Mouse (Mus musculus) T-helper 1 cell (primary cell): ENCODE results near the gene Memo1.

Experiments used
- in situ Hi-C: fragments of 300-600 bp; cut with MboI, MseI; formaldehyde crosslinking; loops from one replicate; pipeline ENCODE4 v1.15.1; 2025; ENCODE audit warnings: high pct_unique_total_duplicates

Memo1 gene

DNA sequence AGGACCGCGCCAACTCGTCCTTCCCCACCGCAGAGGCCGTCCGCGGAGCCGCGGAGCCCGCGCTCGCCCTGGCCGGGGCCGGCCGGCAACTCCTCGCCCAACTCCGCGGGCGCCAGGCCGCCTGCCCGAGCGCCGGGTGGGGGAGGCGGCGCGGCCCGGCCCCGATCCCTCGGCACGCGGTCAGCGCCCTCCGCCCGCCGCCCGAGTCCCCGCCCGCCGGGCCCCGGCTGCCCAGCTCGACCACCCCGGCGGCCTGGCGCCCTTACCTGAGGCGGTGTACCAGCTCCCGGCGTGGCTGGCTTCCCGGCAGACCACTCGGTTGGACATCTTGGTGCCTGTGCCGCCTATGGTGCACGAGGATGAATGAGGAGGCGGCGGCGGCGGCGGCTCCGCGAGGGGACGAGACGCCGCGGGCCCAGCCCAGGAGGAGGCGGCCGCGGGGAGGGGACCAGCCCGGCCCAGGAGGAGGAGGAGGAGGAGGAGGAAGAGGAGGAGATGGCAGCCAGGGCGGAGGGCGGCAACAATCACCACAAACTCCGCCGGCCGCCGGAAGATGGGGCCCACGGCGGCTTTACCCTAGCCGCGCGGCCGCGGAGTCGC, 795 bp downstream of the Memo1 start:
- in situ Hi-C loops, result no loop called here

DNA sequence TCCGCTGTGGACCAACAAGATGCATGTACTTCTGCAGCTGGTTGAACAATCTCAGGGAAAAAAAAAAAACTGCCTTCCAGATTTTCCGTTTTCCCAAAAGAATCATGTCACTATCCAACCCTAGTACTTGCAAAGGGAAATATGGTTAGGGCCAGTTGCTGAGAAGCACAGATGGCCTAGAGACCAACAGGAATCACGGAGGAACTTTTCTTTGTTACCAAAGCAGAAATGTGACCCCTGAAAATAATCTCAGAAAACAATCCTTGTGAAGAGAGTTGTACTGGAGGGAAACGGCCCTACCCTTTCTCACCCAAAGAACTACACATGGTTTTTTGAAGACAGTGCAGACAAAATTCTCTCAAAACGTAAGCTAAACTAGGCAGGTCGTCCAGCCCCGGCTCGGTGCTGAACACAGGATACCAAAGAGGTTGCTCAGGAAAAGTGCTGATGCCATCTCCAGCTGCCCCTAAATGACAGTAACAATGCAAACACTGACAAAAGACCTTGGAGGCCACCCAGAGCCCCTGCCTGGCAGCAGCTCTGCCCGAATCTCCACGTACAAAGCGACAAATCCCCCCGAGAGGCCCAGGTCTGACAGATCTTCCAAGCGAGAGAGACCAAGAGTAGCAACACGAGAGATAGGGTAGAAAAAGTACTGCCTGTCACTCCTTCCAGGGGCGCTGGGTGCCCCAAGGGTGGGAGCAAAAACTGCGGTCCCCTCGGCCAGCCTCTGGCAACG, 1.5 kb downstream of the Memo1 start:
- in situ Hi-C loops, result no loop called here

DNA sequence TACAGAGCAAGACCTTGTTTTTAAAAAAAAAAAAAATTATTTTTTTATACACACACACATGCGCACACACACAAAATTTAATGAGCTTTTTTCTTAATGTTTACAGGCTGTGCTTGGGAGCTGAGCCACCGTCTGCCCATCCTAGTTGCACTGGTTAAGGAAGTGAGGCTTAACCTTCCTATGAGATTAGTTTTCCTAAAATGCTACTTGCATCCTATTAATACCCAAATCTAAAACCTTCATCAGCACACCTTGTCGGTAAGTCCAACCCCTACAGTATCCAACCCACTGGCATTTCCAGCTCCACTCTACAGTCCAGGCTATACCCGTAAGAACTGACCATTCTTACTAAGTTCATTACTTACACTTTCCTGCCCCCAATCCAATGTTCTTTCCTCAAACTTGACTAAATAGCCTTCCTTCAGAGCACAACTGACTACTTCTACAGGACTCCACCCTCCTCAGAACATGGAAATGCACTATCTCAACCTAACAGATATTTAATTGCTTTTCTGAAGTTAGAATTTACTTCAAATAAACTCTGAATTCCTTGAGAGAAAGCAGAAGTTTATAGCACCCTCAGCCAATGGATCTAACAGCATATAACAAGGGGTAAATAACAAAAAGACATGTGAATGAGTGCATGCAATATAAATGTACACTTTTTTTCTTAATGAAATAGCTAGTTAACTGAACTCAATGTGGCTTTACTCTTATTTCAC, 3.5 kb downstream of the Memo1 start:
- in situ Hi-C loops, result no loop called here

DNA sequence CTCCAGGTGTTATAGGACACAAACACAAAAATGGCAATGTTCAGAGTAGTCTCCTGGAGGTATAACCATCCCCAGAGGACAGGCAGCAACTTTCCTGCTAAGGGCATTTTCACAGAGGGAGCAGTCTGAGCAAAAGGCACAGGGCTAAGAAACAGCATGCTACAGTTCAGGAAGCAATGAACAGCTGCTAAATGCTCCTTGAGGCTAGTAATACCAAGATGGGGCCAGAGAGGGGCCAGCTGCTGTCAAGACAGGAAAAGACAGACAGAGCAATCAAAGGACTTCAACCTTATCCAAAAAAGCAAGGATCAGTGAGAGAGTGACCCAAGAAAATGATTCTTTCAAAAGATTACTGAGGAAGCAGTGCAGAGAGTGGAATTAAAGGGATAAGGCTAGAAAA, 4.5 kb downstream of the Memo1 start:
- in situ Hi-C loops, result no loop called here

DNA sequence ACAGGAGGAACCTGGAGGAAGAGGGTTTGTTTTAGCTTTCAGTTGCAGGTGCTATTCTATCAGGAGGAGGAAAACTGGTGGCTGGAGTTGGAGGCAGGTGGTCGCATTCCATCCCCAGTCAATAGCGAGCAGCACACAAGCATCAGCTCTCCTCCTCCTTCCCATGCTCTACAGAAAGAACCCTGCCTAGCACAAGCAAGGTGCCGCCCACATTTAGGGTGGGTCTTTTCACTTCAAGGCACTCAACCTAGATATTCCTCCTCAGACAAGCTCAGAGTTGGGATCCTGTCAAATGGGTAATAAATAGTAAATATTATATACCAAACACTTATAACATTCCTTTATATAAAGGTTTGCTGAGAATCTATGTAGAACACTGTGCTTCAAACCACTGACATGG, 5.1 kb downstream of the Memo1 start:
- in situ Hi-C loops, result no loop called here

DNA sequence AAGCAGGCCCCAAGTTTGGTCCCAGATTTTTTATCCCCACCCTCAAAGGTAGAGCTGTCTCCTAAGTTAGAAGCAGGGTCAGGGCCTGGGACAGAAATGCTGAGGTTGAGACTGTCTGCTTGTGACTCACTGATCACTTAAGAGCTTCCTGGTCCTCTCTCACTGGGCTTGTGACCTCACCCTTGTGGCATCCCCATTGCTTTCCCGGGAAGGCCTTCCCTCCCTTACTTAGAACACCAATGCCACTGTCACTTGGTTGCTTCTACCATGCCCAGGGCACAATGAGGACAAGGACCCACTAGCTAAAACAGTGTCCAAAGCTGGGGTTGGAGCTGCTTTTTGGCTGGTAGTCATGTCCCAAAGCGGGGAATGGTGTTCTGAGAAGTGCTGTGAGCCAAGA, 6.7 kb downstream of the Memo1 start:
- in situ Hi-C loops, result no loop called here

DNA sequence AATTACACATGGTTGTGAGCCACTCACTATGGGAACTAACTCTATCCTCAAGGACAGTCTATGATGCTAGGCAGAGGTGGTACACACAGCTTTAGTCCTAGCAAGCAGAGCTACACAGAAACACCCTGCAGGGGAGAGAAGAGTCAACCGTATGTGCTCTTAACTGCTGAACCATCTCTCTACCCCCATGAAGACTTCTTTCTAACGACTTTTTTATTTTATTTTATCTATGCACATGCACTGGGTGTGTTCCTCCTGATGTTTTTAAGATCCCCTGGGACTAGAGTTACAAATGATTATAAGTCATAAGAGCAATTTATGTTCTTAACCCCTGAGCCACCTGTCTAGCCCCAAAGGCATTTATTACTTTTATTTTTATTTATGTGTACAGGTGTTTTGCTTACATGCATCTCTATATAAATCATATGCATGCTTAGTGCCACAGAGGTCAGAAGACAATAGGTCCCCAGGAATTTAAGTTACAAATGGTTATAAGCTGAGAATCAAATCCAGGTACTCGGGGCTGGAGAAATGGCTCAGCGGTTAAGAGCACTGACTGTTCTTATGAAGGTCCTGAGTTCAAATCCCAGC, 9.1 kb downstream of the Memo1 start:
- in situ Hi-C loops, result no loop called here

DNA sequence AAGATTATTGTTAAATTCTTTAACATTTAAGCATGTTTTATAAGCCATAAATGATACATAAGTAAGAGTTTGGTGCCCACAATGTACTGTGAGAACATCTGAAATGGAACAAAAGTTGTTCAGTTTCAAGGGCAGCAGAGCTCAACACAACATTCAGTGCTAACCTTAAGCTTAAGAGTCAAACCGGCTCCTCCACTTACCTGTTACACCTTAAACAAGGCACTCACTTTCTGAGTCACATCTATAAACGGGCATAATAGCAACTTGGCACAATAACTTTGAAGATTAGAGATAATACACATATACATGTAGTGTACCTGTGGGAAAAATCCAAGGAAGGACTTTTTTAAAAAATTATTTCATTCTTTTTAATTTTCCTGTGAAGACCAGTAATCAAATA, 9.6 kb downstream of the Memo1 start:
- in situ Hi-C loops, result no loop called here

DNA sequence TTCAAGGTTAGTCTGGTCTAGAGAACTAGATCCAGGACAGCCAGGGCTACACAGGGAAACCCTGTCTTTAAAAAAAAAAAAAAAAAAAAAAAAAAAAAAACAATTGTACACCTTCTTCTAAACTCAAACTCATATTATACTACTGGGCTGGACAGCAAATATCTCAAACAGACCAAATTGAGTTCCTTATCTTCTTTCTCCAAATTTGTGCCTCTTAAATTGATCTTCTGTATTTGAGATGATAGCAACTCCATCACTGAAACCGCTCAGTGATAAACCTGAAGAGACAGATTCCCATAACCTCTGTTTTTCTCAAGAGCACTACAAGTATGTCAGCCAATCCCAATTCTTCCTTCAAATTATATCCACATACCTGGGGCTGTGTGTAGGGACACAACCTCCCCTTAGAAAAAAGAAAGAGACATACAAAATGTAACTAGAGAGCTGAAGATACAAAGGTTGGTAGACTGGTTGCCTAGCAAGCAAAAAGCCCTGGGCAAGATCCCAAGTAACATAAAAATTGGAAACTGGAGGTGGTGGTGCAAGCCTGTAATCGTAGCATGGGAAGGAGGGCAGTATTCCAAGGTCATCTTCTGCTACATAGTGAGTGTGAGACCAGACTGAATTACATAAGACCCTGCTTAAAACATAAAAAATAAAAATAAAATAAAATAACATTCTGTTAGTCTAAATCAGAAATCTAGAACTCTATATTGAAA, 10.8 kb downstream of the Memo1 start:
- in situ Hi-C loops, result no loop called here

DNA sequence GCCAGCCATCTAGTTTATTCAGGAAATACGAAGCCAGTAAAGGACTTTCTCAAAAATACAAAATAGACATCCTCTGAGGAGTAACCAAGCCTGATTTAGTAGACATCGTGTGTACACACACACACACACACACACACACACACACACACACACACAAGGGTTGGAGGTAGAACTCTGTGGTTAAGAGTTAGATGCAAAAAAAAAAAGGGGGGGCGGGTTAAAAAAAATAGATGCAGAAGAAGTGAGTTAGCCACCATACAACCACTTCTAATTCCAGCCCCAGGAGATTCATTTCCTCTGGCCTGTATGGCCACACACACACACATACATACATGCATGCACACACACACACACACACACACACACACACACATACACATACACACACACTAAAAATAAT, 13.3 kb downstream of the Memo1 start:
- in situ Hi-C loops, result no loop called here

DNA sequence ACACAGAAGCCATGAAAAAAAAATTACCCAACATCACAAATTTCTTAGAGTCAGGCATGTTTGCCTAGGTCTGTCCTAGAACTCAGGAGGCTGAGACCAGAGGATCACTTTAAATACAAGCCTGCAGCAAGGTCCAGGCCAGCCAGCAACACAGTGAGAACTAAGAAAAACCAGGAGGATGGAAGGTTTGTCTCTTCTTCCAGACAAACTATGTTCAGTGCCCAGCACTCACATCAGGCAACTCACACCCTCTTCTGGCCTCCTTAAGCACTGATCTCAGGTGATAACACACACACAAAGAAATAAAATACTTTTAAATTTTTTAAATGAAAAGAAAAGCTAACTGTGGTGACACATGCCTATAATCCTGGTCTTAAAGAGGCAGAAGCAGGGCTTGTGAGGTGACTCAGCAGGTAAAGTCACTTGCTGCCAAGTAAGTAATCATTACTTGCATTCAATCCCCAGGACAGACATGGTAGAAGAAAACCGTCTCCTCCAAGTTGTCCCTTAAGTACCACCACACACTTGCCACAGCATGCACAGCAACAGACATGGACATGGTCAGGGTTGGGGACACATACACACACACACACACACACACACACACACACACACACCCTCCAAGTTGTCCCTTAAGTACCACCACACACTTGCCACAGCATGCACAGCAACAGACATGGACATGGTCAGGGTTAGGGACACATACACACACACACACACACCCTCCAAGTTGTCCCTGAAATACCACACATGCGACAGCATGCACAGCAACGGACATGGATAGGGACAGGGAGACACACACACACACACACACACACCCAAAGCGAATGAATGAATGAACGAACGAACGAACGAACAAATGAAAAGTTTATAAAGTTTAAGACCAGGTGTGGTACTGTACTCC, 16.1 kb downstream of the Memo1 start:
- in situ Hi-C loops, result no loop called here

DNA sequence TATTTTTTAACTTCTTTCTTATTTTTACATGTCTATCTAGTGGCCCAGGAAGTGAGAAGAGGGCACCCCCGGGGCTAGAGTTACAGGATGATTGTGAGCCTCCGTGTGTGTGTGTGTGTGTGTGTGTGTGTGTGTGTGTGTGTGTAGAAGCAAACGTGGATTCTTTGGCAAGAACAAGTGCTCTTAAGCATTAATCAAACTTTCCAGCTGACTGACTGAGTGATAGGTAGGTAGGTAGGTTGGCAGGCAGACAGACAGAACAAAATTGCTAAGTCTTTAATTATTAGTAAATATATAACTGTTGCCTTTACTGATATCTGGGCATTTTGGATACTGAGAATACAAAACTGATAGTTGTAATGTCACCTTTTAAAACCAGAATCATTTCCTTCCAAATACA, 20.9 kb downstream of the Memo1 start:
- in situ Hi-C loops, result no loop called here

DNA sequence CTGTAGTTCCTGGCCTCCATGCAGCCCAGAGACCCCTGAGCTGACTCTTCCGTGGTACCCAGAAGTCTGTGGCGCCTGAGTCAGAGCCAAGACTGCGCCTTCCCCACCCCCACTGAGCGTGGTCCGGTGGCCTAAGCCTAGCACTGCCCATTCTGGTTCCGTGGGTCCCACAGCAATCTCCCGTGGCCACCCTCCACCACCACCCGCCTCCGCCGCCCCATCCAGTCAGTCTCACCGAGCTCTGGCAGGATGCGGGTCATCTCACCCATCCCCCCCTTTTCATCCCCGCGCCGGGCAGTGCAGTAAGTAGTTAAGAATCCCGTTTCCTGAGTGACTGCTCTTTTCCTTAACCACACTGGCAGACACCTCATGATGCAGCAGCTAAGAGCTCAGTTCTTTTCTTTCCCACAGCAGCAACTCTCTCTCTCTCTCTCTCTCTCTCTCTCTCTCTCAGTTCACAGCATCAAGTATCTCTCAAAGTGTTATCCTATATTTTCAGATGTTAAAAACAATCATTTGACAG, 22.6 kb downstream of the Memo1 start:
- in situ Hi-C loops, result no loop called here

DNA sequence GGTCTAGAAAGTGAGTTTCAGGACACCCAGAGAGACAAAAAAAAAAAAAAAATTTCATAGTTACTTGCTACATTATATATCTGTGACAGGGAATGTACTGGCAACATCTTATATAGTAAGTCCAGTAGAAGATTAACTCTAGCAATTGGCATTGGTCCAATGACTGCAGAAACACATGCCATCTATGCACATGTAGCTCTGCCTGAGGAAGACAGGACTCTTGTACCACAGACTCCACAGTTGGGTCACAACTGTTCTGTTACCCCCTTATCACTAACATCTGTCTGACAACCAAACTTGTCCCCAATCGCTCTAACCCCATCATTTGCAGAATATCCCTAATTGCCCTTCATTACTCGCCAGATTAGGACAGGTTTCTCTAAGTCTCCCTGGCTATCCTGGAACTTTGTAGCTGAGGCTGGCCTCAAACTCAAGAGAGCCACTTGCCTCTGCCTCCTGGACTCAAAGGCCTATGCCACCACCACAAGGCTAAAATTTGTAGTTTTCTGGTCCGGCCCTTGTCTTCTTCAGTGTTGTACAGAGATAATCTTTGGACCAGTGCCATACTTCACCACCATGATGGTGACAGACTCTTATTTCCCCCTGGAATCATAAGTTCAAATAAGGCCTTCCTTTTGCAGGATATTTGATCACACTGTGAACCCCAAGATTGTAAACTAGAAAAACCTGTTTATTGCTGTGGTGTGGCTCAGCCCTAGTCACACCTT, 23.6 kb downstream of the Memo1 start:
- in situ Hi-C loops, result no loop called here

DNA sequence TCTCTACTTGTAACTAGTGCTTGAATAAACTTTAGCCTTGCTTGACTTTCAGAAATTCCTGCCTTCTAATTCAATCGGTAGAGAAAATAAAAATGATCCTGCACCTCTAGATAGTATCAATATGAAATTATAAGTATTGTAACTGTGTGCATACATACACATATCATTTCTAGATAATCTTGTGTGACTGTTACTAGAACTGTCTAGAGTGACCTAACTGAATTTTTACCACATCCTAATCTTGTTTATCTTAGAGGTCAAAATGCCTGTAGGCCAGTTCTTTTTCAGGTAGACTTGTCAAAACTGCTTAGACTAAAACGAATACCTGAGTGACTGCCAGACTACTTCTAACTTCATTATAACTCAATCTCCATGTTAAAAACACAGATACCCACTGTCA, 25.1 kb downstream of the Memo1 start:
- in situ Hi-C loops, result no loop called here

DNA sequence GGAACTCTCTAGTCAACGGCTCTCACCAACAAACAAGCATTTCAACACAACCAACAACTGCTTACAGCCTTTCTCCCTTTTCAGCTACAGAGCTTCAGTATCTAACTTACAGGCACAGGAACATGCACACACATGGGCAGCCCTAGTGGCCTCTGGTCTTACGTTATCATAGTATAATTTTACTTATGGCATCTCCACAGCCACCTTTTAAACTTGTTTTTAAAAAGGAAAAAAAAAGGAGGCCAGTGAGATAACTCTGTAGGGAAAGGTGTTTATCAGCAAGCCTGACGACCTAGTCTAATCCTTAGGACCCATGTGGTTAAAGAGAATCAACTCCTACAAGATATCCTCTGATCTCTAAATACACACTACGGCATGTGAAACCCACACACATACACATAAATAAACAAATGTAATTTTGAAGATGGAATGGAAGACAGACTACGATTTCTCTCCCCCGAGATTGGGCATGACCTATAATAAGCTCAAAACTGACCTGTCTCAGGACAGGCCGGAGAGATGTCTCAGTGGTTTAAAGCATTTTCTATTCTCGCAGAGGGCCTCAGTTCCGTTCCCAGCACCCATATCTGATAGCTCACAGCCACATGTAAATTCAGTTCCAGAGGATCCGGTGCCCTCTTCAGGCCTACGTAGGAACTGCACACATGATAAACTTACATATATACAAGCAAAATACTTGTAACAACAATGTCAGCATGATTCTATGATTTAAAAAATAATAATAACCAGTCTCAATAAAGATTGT, 27.7 kb downstream of the Memo1 start:
- in situ Hi-C loops, result no loop called here

DNA sequence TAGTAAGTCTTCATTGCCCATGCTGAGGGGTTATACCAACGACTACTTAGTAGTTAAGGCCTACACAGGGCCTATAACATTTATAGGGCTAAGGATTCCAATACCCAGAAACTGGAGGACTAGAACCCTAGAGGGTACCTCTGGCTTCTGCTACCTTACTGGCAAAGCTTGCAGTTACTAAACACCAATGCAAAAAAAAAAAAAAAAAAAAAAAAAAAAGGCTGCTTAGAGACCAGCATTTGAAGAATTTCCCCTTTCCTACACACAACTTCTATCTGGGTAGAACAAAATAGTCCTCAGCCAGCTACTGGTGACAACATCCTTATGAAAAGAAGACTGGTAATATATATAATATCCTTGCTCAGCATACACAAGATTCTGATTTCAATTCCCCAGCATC, 29.7 kb downstream of the Memo1 start:
- in situ Hi-C loops, result no loop called here

DNA sequence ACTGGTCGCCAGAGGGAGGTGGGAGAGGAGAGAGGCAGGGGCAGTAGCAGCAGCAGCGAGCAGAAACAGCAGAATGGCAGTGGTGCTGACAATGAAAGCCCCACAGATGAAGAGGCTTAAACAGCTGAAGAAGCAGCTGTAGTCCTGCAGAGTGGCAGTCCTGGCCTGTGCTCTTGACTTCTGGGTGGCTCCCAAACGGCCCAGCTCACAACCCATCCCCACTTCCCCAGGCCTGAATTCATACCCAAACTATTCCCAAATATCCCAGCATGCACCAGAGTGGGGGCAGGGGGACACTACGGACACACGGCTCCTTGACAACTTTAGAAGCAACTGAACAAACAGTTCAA, 30.2 kb downstream of the Memo1 start:
- in situ Hi-C loops, result no loop called here
